In the genomic region with DNA sequence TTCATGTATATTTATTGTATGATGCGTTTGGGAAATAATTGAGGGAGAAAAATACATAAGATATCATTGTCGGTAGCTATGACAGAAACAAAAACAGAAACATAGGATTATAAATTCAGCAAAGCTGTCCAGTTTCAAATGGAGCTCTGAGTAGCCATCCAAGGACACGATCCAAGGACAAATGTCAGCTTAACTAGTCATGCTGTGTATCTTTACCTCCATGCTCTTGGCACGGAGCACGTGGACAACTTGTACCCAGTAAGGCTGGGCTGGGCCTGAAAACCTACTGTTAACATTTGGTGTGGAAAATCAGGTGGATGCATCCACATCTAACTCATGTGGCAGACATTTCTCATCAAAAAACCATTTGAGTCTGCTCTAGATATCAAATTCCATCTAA, we compare ENCODE assay signal across 18 mouse cellular contexts.
"Had no signal": no experiment of that assay in that cellular context is flagged by ENCODE, and none has a peak within 500 bp of the region (broad histone marks: within the 10 kb centered on the region; RNA-seq: fewer than 3 reads in every experiment).

No protein-coding gene starts in this region.

- H3K4me2 ChIP-seq: kidney, embryonic 15.5 days; liver, embryonic 13.5 days; lung, embryonic 14.5 days; midbrain, embryonic 12.5 days; midbrain, embryonic 15.5 days; neural tube, embryonic 12.5 days; neural tube, embryonic 15.5 days had no signal

- H3K27me3 ChIP-seq: kidney, embryonic 15.5 days; liver, embryonic 13.5 days; midbrain, embryonic 12.5 days; midbrain, embryonic 15.5 days; neural tube, embryonic 12.5 days; neural tube, embryonic 15.5 days had no signal

- H3K9me3 ChIP-seq: kidney, embryonic 15.5 days; liver, embryonic 13.5 days; midbrain, embryonic 12.5 days; midbrain, embryonic 15.5 days; neural tube, embryonic 12.5 days; neural tube, embryonic 15.5 days had no signal

- ATAC-seq: lung, postnatal 0 days; midbrain, embryonic 15.5 days had no signal

- H3K4me3 ChIP-seq: kidney, embryonic 15.5 days; layer of hippocampus, adult 2 months; liver, embryonic 13.5 days; midbrain, embryonic 12.5 days; midbrain, embryonic 15.5 days; neural tube, embryonic 12.5 days; neural tube, embryonic 15.5 days had no signal

- DNase-seq: kidney, postnatal 14 days; layer of hippocampus, adult 9-11 months; liver, embryonic 13.5 days; lung, embryonic 14.5 days; right cerebral cortex, adult 18-20 months; right cerebral cortex, postnatal 14 days; right cerebral cortex, postnatal 4 days; thymus, adult 2 months; thymus, postnatal 14 days had no signal

- H3K9ac ChIP-seq: kidney, embryonic 15.5 days; liver, embryonic 13.5 days; lung, embryonic 14.5 days; midbrain, embryonic 12.5 days; midbrain, embryonic 15.5 days; neural tube, embryonic 12.5 days; neural tube, embryonic 15.5 days had no signal

- H3K4me1 ChIP-seq: liver, embryonic 13.5 days; midbrain, embryonic 15.5 days had no signal

- H3K27ac ChIP-seq: layer of hippocampus, adult 2 months; liver, embryonic 13.5 days; macrophage; midbrain, embryonic 12.5 days; midbrain, embryonic 15.5 days; neural tube, embryonic 12.5 days; neural tube, embryonic 15.5 days; stomach, postnatal 0 days had no signal

- H3K36me3 ChIP-seq: kidney, embryonic 15.5 days; liver, embryonic 13.5 days; midbrain, embryonic 12.5 days; midbrain, embryonic 15.5 days; neural tube, embryonic 12.5 days; neural tube, embryonic 15.5 days had no signal
